Mouse (Mus musculus) thymus, postnatal 10 days (tissue): Measurements from ENCODE around the gene Ifit1.
"Not testable (repeated sequence)": the region's sequence is repeated elsewhere in the genome, so short reads cannot be mapped to it uniquely, and the experiment has no call there.

Experiments
- DNase-seq, 2 experiments: peaks; one replicate each; pipeline ENCODE4 v3.0.0; 2021; ENCODE audit warnings: low spot score in 2 of 2

The Ifit1 gene

GRCm38 (mm10) chr19:34640623-34641022 lies at the start of gene Ifit1, which contains the start of gene Ifit1bl2:
Ifit1 (plus strand) TSS chr19:34640871.
Ifit1bl2 (minus strand) TSS chr19:34640743.
- peak in 1 of 2 experiments; percentile 7 for DNase-seq

- DNase-seq = no peak
These were observed 47.2 kb upstream of the Ifit1 start for GRCm38 (mm10) chr19:34593456-34593855.

GRCm38 (mm10) chr19:34594523-34594922 lies 46.1 kb upstream of the Ifit1 start:
- not testable (repeated sequence) for DNase-seq

GRCm38 (mm10) chr19:34596811-34597210 lies 43.9 kb upstream of the Ifit1 start:
- no peak for DNase-seq

- DNase-seq = no peak
These were observed 42.3 kb upstream of the Ifit1 start for GRCm38 (mm10) chr19:34598341-34598740.

GRCm38 (mm10) chr19:34599250-34599649 lies 41.4 kb upstream of the Ifit1 start:
- not testable (repeated sequence) for DNase-seq

GRCm38 (mm10) chr19:34601888-34602287 lies 38.8 kb upstream of the Ifit1 start, which contains the start of gene Ifit1bl1:
Ifit1bl1 (minus strand) TSS chr19:34601956.
- not testable (repeated sequence) for DNase-seq

GRCm38 (mm10) chr19:34605472-34605871 lies 35.2 kb upstream of the Ifit1 start:
- no peak for DNase-seq

GRCm38 (mm10) chr19:34607237-34608051 lies 33.2 kb upstream of the Ifit1 start, which contains the start of gene Ifit3b:
Ifit3b (plus strand) TSS chr19:34607970.
- DNase-seq = not testable (repeated sequence)

GRCm38 (mm10) chr19:34610118-34610517 lies 30.6 kb upstream of the Ifit1 start:
- not testable (repeated sequence) for DNase-seq

- not testable (repeated sequence) for DNase-seq
These were observed 28.2 kb upstream of the Ifit1 start for GRCm38 (mm10) chr19:34612243-34613001.

- no peak for DNase-seq
These were observed 19.8 kb upstream of the Ifit1 start for GRCm38 (mm10) chr19:34620871-34621270.

- DNase-seq = no peak
These were observed 16.9 kb upstream of the Ifit1 start for GRCm38 (mm10) chr19:34623781-34624180.

GRCm38 (mm10) chr19:34624663-34625062 lies 16.0 kb upstream of the Ifit1 start:
- DNase-seq = no peak

GRCm38 (mm10) chr19:34627496-34627895 lies 13.2 kb upstream of the Ifit1 start:
- DNase-seq = no peak

GRCm38 (mm10) chr19:34631487-34631886 lies 9.2 kb upstream of the Ifit1 start:
- DNase-seq = no peak

GRCm38 (mm10) chr19:34633484-34633883 lies 7.2 kb upstream of the Ifit1 start:
- DNase-seq = no peak

- peak in 1 of 2 experiments; percentile 53 for DNase-seq
These were observed 3.6 kb upstream of the Ifit1 start for GRCm38 (mm10) chr19:34636933-34637557.

- no peak for DNase-seq
These were observed 1.9 kb downstream of the Ifit1 start for GRCm38 (mm10) chr19:34642616-34643015.

GRCm38 (mm10) chr19:34647630-34648029 lies 7.0 kb downstream of the Ifit1 start:
- DNase-seq = not testable (repeated sequence)

GRCm38 (mm10) chr19:34650276-34650675 lies 9.6 kb downstream of the Ifit1 start:
- DNase-seq = no peak

- no peak for DNase-seq
These were observed 10.3 kb downstream of the Ifit1 start for GRCm38 (mm10) chr19:34650997-34651396.
